23 mouse cellular contexts compared by ENCODE assay signal in the genomic region with DNA sequence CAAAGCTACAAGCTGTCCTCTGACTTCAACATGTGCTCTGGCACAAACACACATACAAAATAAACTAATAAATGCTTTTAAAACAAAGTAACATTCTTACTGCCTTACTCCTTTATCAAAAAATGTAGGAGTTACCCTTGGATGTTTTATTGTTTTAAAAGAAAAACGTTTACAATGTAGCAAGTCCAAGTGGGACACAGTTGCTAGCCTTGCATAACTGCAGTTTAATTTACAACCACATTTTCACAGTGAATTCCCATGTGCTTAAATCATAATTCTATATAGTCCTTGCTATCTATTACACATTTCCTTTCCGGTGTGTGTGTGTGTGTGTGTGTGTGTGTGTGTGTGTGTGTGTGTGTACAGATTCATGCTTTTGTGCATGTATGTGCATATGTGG. TPM values are rescaled to one million over a fixed set of nuclear protein-coding genes. Genes with fewer than 3 reads are reported as not detected.
DNase-seq lines count a peak whose midpoint lies in the region; ATAC-seq and TF ChIP-seq lines count a peak whose summit lies in the region.
"Had no signal": no experiment of that assay in that cellular context is flagged by ENCODE, and none has a peak within 500 bp of the region (broad histone marks: within the 10 kb centered on the region; RNA-seq: fewer than 3 reads in every experiment).

No protein-coding gene starts in this region.

- DNase-seq in gastrocnemius, adult 2 months: no peak
- no peak for DNase-seq in gastrocnemius, adult 8-10 months (ENCODE audit: low spot score in 2 of 2)
- peak; percentile 58 for DNase-seq in liver, adult 2 months (ENCODE audit: extremely low read depth, low read depth, low spot score)
- no peak for DNase-seq in liver, postnatal 0 days
- no peak for DNase-seq in limb, embryonic 10.5 days (ENCODE audit: low spot score)
- DNase-seq in spleen, postnatal 14 days (ENCODE audit: low spot score in 2 of 2): no peak
- no peak for DNase-seq in adrenal gland, postnatal 14 days
- no peak for DNase-seq in urinary bladder, adult 2 months (ENCODE audit: low spot score)
- DNase-seq: cerebellum, postnatal 25 days; embryo, embryonic 11 days; forebrain, postnatal 0 days; gastrocnemius, postnatal 10 days; heart, adult 11 months; heart, postnatal 36 days; layer of hippocampus, adult 9-11 months; lung, adult 2 months; thymus, adult 2 months had no signal

- no peaks in the 10 kb centered on the region for H3K79me2 ChIP-seq in liver, adult 2 months (ENCODE audit: control insufficient read depth, insufficient read depth, low read length)

- H3K9ac ChIP-seq in liver, adult 2 months (ENCODE audit: low read depth, low read length): no peak overlapping the region
- no peak overlapping the region for H3K9ac ChIP-seq in liver, postnatal 0 days (replicated peaks)
- H3K9ac ChIP-seq: forebrain, postnatal 0 days; heart, embryonic 13.5 days had no signal

- WGBS in liver, adult 2 months: 50% methylated on average over 2 of the region's 2 CpGs
- 62% methylated on average over 2 of the region's 2 CpGs for WGBS in liver, postnatal 0 days (ENCODE audit: insufficient replicate concordance)
- WGBS in limb, embryonic 10.5 days: 94% methylated on average over 2 of the region's 2 CpGs

- intact Hi-C loops in gastrocnemius, adult 2 months (cut with DNase I): no loop called here

- TF ChIP-seq POLR2A in liver, adult 2 months (IDR thresholded peaks at IDR 0.05; ENCODE audit: extremely low read depth, insufficient read depth, low read length): no peak

- no peak for ATAC-seq in liver, postnatal 0 days
- ATAC-seq: forebrain, postnatal 0 days; hindbrain, embryonic 16.5 days; intestine, embryonic 16.5 days had no signal

- no peak for TF ChIP-seq CTCF in gastrocnemius, adult 2 months (IDR thresholded peaks at IDR 0.05)
- TF ChIP-seq CTCF in liver, adult 2 months (IDR thresholded peaks at IDR 0.05; ENCODE audit: low read depth, low read length): no peak
- TF ChIP-seq CTCF in liver, postnatal 0 days (IDR thresholded peaks at IDR 0.05; ENCODE audit: low read depth): no peak

- peaks cover 3% of the 10 kb centered on the region; the same call in 1 of the 2 replicates for H3K4me1 ChIP-seq in liver, adult 2 months (ENCODE audit: control insufficient read depth, insufficient read depth, low read length)
- no peaks in the 10 kb centered on the region for H3K4me1 ChIP-seq in liver, postnatal 0 days (ENCODE audit: insufficient read depth)
- H3K4me1 ChIP-seq in limb, embryonic 10.5 days: peaks cover 46% of the 10 kb centered on the region

- peak overlapping the region; percentile 10; the same call in 1 of the 2 replicates for H3K27ac ChIP-seq in gastrocnemius, adult 2 months
- H3K27ac ChIP-seq in liver, adult 2 months (replicated peaks; ENCODE audit: insufficient read depth, low read depth, low read length): no peak overlapping the region
- no peak overlapping the region for H3K27ac ChIP-seq in liver, postnatal 0 days (ENCODE audit: low read depth)
- H3K27ac ChIP-seq in limb, embryonic 10.5 days: peak overlapping the region; percentile 84
- H3K27ac ChIP-seq: heart, embryonic 13.5 days had no signal

- H3K36me3 ChIP-seq in liver, adult 2 months (ENCODE audit: control insufficient read depth, insufficient read depth, low read length): no peaks in the 10 kb centered on the region
- no peaks in the 10 kb centered on the region for H3K36me3 ChIP-seq in liver, postnatal 0 days (replicated peaks; ENCODE audit: insufficient read depth, low read length)
- H3K36me3 ChIP-seq in limb, embryonic 10.5 days: no peaks in the 10 kb centered on the region
- H3K36me3 ChIP-seq: G1E; heart, embryonic 13.5 days had no signal

- no peaks in the 10 kb centered on the region for H3K27me3 ChIP-seq in liver, adult 2 months (ENCODE audit: control insufficient read depth, insufficient read depth, low read length)
- no peaks in the 10 kb centered on the region for H3K27me3 ChIP-seq in liver, postnatal 0 days (ENCODE audit: insufficient read depth, low read length)
- no peaks in the 10 kb centered on the region for H3K27me3 ChIP-seq in limb, embryonic 10.5 days (ENCODE audit: low read depth, poor library complexity, severe bottlenecking)
- H3K27me3 ChIP-seq: heart, embryonic 13.5 days had no signal

- no peak overlapping the region for H3K4me2 ChIP-seq in liver, postnatal 0 days (ENCODE audit: low read depth, low read length)
- H3K4me2 ChIP-seq: heart, embryonic 13.5 days; liver, embryonic 11.5 days had no signal

- no peak for TF ChIP-seq EP300 in liver, postnatal 0 days (IDR thresholded peaks at IDR 0.05; ENCODE audit: low read depth)

- H3K9me3 ChIP-seq in liver, postnatal 0 days (ENCODE audit: low read length): no peaks in the 10 kb centered on the region
- H3K9me3 ChIP-seq in limb, embryonic 10.5 days (replicated peaks): no peaks in the 10 kb centered on the region
- H3K9me3 ChIP-seq: G1E; heart, embryonic 13.5 days had no signal

- H3K4me3 ChIP-seq in gastrocnemius, adult 2 months: no peak overlapping the region
- no peak overlapping the region for H3K4me3 ChIP-seq in liver, adult 2 months (ENCODE audit: insufficient read depth, low read depth, low read length)
- no peak overlapping the region for H3K4me3 ChIP-seq in liver, postnatal 0 days (ENCODE audit: low read depth, low read length)
- H3K4me3 ChIP-seq in limb, embryonic 10.5 days: no peak overlapping the region
- H3K4me3 ChIP-seq: heart, embryonic 13.5 days had no signal

RNA-seq across cellular contexts. Expression of a gene that starts 57.3 kb away (rescaled TPM):
- total RNA-seq in gastrocnemius, adult 2 months (2021): not detected
- under 1 TPM in 1 of 4 experiments, not detected in 3; 0.11 TPM for total RNA-seq in gastrocnemius, adult 8-10 months (2022)
- 0.09 and 0.40 TPM in 2 replicates for total RNA-seq in liver, adult 2 months (2014; rRNA removed)
- 0.10 and 0.17 TPM in 2 replicates for polyA plus RNA-seq in liver, adult 2 months (2012; rRNA removed)
- polyA plus RNA-seq in liver, postnatal 0 days (2015; fragmentation: Nextera tagmentation; extraction: Ambion mirVana): 1.3 and 1.5 TPM in 2 replicates
- polyA plus RNA-seq in limb, embryonic 10.5 days (2016; fragmentation: Nextera tagmentation; extraction: Ambion mirVana): 0.23 and 0.46 TPM in 2 replicates
- total RNA-seq in adrenal gland, postnatal 14 days (2021): 3.8 and 4.4 TPM in 2 replicates
- polyA plus RNA-seq in urinary bladder, adult 2 months (2012; rRNA removed): 0.33 and 0.38 TPM in 2 replicates
- total RNA-seq: gastrocnemius, postnatal 10 days; megakaryocyte-erythroid progenitor cell, adult 5-6 weeks had no signal
- polyA plus RNA-seq: G1E had no signal

Comparison
In these comparisons a context has a peak if more than half of its experiments do, and no peak if none do; other contexts are left out.
1. H3K27ac ChIP-seq: peak in gastrocnemius, adult 2 months (single experiment) and limb, embryonic 10.5 days (single experiment); none in liver, adult 2 months (single experiment) and liver, postnatal 0 days (single experiment).